Mouse (Mus musculus): ENCODE measurements around the gene Opcml. TPM values are rescaled to one million over a fixed set of nuclear protein-coding genes. Genes with fewer than 3 reads are reported as not detected.
A peak's percentile ranks its signal among the peaks of the same experiment; 100 is the strongest.

Opcml gene
- polyA plus RNA-seq, 1 experiment from 2014 or later: 6.1 TPM

DNA sequence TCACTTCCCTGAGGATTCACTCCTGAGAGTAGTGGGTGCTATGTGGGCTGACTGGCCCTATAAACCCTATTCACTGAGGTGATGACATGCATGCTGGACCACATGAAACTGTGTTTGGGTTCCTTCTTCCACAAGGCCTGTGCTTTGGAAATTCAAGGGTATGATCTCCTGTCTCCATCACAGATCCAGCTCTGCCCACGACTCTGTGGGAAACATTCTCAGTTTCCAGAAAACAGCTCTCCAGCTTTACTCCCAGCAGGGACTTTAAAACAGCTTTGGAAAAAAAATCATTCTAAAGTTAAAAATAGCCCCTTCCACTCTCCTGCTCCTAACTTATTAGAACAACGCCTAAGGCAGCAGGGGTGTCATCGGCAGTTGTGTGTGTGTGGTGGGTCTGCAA lies 491.0 kb downstream of the Opcml start:
- H3K4me2 ChIP-seq (ENCODE audit: low read depth, low read length): no peak overlapping the region
- H3K36me3 ChIP-seq (ENCODE audit: control insufficient read depth, insufficient read depth): no peaks in the 10 kb centered on the region
- H3K9me3 ChIP-seq (replicated peaks; ENCODE audit: control insufficient read depth, low read length): no peaks in the 10 kb centered on the region
- WGBS: 33% methylated on average over 3 of the region's 3 CpGs
- no peak overlapping the region for H3K4me3 ChIP-seq (ENCODE audit: low read length)
- ATAC-seq (replicated peaks; ENCODE audit: extremely low read depth, insufficient read depth, low FRiP score): no peak
- H3K9ac ChIP-seq (ENCODE audit: low read length): no peak overlapping the region
- peaks cover 8% of the 10 kb centered on the region for H3K4me1 ChIP-seq (ENCODE audit: control insufficient read depth, insufficient read depth, low read length)
- no peaks in the 10 kb centered on the region for H3K27me3 ChIP-seq (ENCODE audit: control insufficient read depth, insufficient read depth, low read length)
- no peak overlapping the region for H3K27ac ChIP-seq (ENCODE audit: low read length)

DNA sequence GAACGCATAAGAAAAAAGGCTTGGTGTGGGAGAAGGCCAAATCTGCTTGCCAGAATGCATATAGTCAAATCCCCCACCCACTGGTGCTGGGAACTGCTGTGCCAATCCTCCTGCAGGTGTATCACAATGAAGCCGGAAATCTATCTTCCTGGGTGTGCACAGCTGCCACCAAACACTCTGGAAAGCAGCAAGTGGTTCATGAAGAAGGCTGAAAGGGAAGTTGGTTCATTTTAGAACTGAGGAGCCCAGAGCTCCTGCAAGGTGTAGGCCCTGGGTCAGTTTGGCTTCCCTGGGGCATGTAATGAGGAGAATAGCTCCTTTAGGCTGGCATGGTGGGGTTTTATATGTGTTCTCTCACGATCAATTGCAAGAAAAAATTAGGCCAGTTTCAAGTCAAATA lies 494.4 kb downstream of the Opcml start:
- Histone ChIP-seq H3K9me3 (replicated peaks; ENCODE audit: control insufficient read depth, low read length) (no peaks in the 10 kb centered on the region), H3K4me2 (ENCODE audit: low read depth, low read length) (no peak overlapping the region), H3K27me3 (ENCODE audit: control insufficient read depth, insufficient read depth, low read length) (no peaks in the 10 kb centered on the region), H3K4me3 (ENCODE audit: low read length) (no peak overlapping the region), H3K4me1 (ENCODE audit: control insufficient read depth, insufficient read depth, low read length) (peaks cover 15% of the 10 kb centered on the region), H3K27ac (ENCODE audit: low read length) (no peak overlapping the region), H3K36me3 (ENCODE audit: control insufficient read depth, insufficient read depth) (no peaks in the 10 kb centered on the region), H3K9ac (ENCODE audit: low read length) (no peak overlapping the region)
- ATAC-seq (replicated peaks; ENCODE audit: extremely low read depth, insufficient read depth, low FRiP score): no peak
- WGBS: 78% methylated on average over 3 of the region's 3 CpGs

DNA sequence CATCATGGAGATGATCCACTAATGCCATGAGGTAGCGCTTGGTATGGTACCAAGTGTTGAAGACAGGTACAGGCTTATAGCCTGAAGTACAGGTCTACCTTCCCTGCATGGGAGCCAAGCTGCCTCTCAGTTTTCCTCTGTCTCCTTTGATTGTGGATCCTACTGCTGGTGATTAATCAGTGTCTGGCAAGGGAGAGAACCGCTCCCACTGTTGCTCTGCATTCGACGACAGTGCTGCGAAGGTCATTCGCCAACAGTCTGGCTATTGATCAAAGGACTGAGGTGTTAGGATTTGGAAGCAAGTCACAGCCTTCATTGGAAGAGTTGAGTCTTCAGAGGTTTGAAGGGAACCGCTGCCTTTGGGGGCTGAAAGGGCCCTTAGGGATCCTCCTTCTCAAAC lies 495.8 kb downstream of the Opcml start:
- ATAC-seq (replicated peaks; ENCODE audit: extremely low read depth, insufficient read depth, low FRiP score): no peak
- no peak overlapping the region for H3K4me3 ChIP-seq (ENCODE audit: low read length)
- 77% methylated on average over 7 of the region's 7 CpGs for WGBS

DNA sequence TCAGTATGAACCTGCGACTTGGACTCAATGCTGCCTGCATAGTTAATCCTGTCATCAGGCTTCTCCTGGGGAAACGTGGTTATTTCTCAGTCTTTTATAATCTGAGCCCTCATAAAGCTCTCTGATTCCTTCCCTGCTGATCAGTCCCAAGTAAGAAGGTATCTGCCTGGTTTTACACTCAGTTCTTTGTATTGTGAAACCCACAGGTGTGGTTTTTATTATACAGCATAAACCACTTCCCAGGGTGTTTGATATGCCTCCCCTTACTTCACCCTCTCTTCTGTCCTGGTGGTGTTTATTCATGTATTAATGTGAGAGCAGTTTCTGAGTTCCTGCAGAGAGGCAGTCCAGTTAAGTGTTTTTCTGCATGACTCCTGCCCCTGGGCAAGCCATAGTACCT lies 496.9 kb downstream of the Opcml start:
- no peak for ATAC-seq (replicated peaks; ENCODE audit: extremely low read depth, insufficient read depth, low FRiP score)
- Histone ChIP-seq H3K36me3 (ENCODE audit: control insufficient read depth, insufficient read depth) (no peaks in the 10 kb centered on the region), H3K9ac (ENCODE audit: low read length) (no peak overlapping the region), H3K9me3 (replicated peaks; ENCODE audit: control insufficient read depth, low read length) (no peaks in the 10 kb centered on the region), H3K27me3 (ENCODE audit: control insufficient read depth, insufficient read depth, low read length) (no peaks in the 10 kb centered on the region), H3K4me2 (ENCODE audit: low read depth, low read length) (no peak overlapping the region), H3K4me1 (ENCODE audit: control insufficient read depth, insufficient read depth, low read length) (peaks cover 7% of the 10 kb centered on the region), H3K4me3 (ENCODE audit: low read length) (no peak overlapping the region), H3K27ac (ENCODE audit: low read length) (no peak overlapping the region)
- WGBS: 59% methylated on average over 2 of the region's 2 CpGs

More for the DNA sequence above, 495.8 kb downstream of the Opcml start:
- no peaks in the 10 kb centered on the region for H3K27me3 ChIP-seq (ENCODE audit: control insufficient read depth, insufficient read depth, low read length)
- no peak overlapping the region for H3K27ac ChIP-seq (ENCODE audit: low read length)
- no peaks in the 10 kb centered on the region for H3K9me3 ChIP-seq (replicated peaks; ENCODE audit: control insufficient read depth, low read length)
- peaks cover 13% of the 10 kb centered on the region for H3K4me1 ChIP-seq (ENCODE audit: control insufficient read depth, insufficient read depth, low read length)
- H3K9ac ChIP-seq (ENCODE audit: low read length): no peak overlapping the region
- no peaks in the 10 kb centered on the region for H3K36me3 ChIP-seq (ENCODE audit: control insufficient read depth, insufficient read depth)
- no peak overlapping the region for H3K4me2 ChIP-seq (ENCODE audit: low read depth, low read length)

DNA sequence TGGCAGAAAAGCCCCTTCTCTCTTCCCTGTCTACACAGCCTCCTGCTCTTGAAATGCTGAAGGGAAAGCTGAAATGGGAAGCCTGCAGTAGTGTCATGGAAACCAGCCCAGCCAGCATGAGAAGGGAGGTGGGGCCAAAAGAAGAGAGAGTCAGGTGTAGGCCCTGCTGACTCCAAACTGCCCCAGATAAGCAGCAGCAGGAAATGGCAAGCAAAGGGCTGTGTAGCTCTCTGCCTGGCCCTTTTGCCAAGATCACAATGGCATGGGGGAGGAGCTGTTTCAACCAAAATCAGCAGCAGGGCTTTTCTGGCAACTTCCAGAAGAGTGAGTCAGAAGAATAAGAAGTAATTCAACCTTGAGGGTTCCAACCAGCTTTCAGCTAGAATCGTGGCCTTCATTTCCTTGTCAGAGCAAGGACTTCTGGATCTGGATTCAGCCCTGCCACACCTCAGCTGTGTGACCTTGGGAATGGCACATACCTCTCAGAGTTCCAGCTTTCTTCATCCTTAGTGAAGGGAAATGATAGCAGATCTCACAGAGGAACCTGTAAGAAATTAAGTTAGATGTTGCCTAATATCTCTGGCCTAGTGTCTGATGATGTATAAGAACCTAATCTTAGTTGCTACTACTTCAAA lies 499.2 kb downstream of the Opcml start:
- H3K4me2 ChIP-seq (ENCODE audit: low read depth, low read length): no peak overlapping the region
- peaks cover 8% of the 10 kb centered on the region; the same call in 1 of the 2 replicates for H3K9me3 ChIP-seq (replicated peaks; ENCODE audit: control insufficient read depth, low read length)
- no peaks in the 10 kb centered on the region for H3K27me3 ChIP-seq (ENCODE audit: control insufficient read depth, insufficient read depth, low read length)
- 29% methylated on average over 1 of the region's 1 CpGs for WGBS
- no peaks in the 10 kb centered on the region for H3K36me3 ChIP-seq (ENCODE audit: control insufficient read depth, insufficient read depth)
- no peak overlapping the region for H3K9ac ChIP-seq (ENCODE audit: low read length)
- ATAC-seq (replicated peaks; ENCODE audit: extremely low read depth, insufficient read depth, low FRiP score): 0 out of 2 replicates have a peak, but pooled peaks have one; percentile 52
- H3K27ac ChIP-seq (ENCODE audit: low read length): no peak overlapping the region
- H3K4me3 ChIP-seq (ENCODE audit: low read length): no peak overlapping the region
- peaks cover 7% of the 10 kb centered on the region for H3K4me1 ChIP-seq (ENCODE audit: control insufficient read depth, insufficient read depth, low read length)

DNA sequence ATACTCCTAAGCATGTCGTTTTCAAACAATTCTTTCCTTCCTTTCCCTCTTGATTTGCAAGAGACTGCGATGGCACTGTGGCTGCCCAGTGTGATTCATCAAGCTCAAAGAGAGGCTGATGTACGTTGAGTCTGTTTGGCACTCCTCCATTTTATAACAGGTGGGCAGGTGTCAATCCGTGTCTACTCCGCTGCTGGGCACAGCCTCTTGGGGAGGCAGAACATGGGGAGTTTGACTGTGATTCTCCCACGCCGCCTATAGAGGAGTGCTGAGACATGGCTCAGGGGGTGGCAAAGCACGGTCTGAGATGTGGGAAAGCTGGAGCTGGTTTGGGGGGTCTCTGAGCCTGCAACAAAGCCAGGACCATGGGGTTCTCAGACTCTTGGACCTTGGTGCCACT lies 513.1 kb downstream of the Opcml start:
- Histone ChIP-seq H3K27ac (ENCODE audit: low read length) (no peak overlapping the region), H3K4me2 (ENCODE audit: low read depth, low read length) (no peak overlapping the region), H3K9ac (ENCODE audit: low read length) (no peak overlapping the region), H3K9me3 (replicated peaks; ENCODE audit: control insufficient read depth, low read length) (no peaks in the 10 kb centered on the region), H3K4me3 (ENCODE audit: low read length) (no peak overlapping the region), H3K27me3 (ENCODE audit: control insufficient read depth, insufficient read depth, low read length) (no peaks in the 10 kb centered on the region), H3K4me1 (ENCODE audit: control insufficient read depth, insufficient read depth, low read length) (no peaks in the 10 kb centered on the region), H3K36me3 (ENCODE audit: control insufficient read depth, insufficient read depth) (no peaks in the 10 kb centered on the region)
- ATAC-seq (replicated peaks; ENCODE audit: extremely low read depth, insufficient read depth, low FRiP score): no peak
- WGBS: 71% methylated on average over 8 of the region's 8 CpGs

DNA sequence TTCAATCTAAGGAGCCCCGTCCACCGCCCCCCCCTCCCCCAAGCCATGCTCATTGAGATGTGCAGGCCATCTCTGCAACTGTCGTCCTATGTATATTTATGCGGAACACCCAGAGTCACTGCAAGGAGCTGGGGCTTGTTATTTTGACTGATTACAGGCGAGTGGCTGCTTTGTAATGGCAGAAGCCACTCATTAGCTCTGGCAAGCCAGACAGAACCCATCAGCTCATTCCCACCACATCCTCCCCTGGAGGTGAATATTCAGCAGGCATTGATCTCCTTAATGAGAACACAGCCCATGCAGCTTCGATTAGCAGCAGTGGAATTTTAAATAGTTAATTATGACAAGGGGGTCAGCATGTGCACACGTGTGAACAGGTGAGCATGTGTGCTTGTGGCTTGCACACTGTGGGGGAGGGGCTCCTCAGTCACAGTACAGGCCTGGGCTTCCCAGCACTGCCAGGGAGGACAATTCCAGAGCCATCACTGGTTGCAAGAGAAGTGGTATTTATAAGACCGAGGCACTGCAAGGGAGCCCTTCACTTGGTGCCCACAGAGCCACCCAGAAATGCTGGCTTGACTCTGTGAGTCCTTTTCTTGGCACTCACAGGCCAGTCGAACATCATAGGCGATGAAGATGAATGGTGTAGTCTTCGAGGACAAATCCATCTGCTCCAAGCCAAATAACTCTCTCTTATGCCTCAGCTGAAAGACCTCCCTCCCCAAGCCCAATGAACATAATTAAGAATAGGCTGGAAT lies 516.0 kb downstream of the Opcml start:
- Histone ChIP-seq H3K9ac (ENCODE audit: low read length) (no peak overlapping the region), H3K36me3 (ENCODE audit: control insufficient read depth, insufficient read depth) (no peaks in the 10 kb centered on the region), H3K4me2 (ENCODE audit: low read depth, low read length) (no peak overlapping the region), H3K9me3 (replicated peaks; ENCODE audit: control insufficient read depth, low read length) (0 out of 2 replicates have a peak, but pooled peaks cover 2% of the 10 kb centered on the region), H3K27ac (ENCODE audit: low read length) (no peak overlapping the region), H3K4me1 (ENCODE audit: control insufficient read depth, insufficient read depth, low read length) (no peaks in the 10 kb centered on the region), H3K4me3 (ENCODE audit: low read length) (no peak overlapping the region), H3K27me3 (ENCODE audit: control insufficient read depth, insufficient read depth, low read length) (no peaks in the 10 kb centered on the region)
- WGBS: 70% methylated on average over 11 of the region's 11 CpGs
- no peak for ATAC-seq (replicated peaks; ENCODE audit: extremely low read depth, insufficient read depth, low FRiP score)

DNA sequence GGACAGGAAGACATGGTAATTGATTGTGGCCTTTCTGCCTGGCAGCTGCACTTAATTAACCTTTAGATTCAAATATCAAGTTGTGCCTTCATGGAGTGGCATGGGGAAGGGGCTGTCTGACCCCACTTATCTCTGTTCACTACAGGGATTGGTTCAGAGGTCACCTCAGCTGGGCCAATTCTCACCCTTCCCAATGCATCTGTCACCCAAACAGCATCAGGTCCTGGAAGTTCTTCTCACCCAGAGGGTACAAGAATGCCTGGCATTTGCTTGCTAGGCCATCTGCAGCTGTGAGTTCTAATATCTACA lies 516.5 kb downstream of the Opcml start:
- Histone ChIP-seq H3K9ac (ENCODE audit: low read length) (no peak overlapping the region), H3K4me1 (ENCODE audit: control insufficient read depth, insufficient read depth, low read length) (no peaks in the 10 kb centered on the region), H3K27me3 (ENCODE audit: control insufficient read depth, insufficient read depth, low read length) (no peaks in the 10 kb centered on the region), H3K4me3 (ENCODE audit: low read length) (no peak overlapping the region), H3K27ac (ENCODE audit: low read length) (no peak overlapping the region), H3K36me3 (ENCODE audit: control insufficient read depth, insufficient read depth) (no peaks in the 10 kb centered on the region), H3K4me2 (ENCODE audit: low read depth, low read length) (no peak overlapping the region), H3K9me3 (replicated peaks; ENCODE audit: control insufficient read depth, low read length) (0 out of 2 replicates have a peak, but pooled peaks cover 2% of the 10 kb centered on the region)
- ATAC-seq (replicated peaks; ENCODE audit: extremely low read depth, insufficient read depth, low FRiP score): no peak

DNA sequence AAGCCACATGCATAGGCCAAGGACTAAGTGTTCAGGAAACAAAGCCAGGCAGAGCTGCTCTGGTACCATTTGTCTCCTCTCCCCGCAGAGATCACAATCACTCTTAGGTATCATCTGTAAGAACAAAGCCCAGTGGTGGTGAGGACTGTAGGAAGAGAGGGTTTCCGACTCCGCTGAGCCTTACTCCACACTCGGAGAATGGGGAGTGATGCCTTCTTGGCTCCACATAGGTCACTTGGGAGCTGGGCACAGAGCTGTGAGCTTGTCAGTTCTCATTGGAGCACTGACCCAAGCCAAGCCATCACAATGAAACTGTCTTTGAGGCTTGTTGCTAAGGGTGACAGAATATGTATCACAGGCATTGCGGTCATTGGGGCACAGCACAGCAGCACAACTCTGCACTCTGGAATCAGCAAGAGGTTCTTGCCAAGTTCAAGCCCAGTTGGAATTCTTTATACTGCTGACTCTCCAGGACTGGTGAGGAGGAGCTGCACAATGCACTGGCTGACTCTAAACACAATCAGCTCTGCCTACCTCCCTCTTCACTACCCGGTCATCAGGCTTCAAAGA lies 517.0 kb downstream of the Opcml start:
- H3K4me2 ChIP-seq (ENCODE audit: low read depth, low read length): no peak overlapping the region

More for the DNA sequence above, 517.0 kb downstream of the Opcml start:
- Histone ChIP-seq H3K27ac (ENCODE audit: low read length) (no peak overlapping the region), H3K9ac (ENCODE audit: low read length) (no peak overlapping the region), H3K36me3 (ENCODE audit: control insufficient read depth, insufficient read depth) (no peaks in the 10 kb centered on the region), H3K27me3 (ENCODE audit: control insufficient read depth, insufficient read depth, low read length) (no peaks in the 10 kb centered on the region), H3K4me3 (ENCODE audit: low read length) (no peak overlapping the region), H3K4me1 (ENCODE audit: control insufficient read depth, insufficient read depth, low read length) (no peaks in the 10 kb centered on the region), H3K9me3 (replicated peaks; ENCODE audit: control insufficient read depth, low read length) (0 out of 2 replicates have a peak, but pooled peaks cover 2% of the 10 kb centered on the region)
- 74% methylated on average over 6 of the region's 6 CpGs for WGBS
- ATAC-seq (replicated peaks; ENCODE audit: extremely low read depth, insufficient read depth, low FRiP score): no peak

All from heart, embryonic 16.5 days (tissue).